Mouse (Mus musculus): ENCODE results near the gene Ndufs8. TPM values are rescaled to one million over a fixed set of nuclear protein-coding genes. Genes with fewer than 3 reads are reported as not detected.

Ndufs8 gene
- total RNA-seq, 2 experiments from 2014 or later: 409 to 436 TPM

DNA sequence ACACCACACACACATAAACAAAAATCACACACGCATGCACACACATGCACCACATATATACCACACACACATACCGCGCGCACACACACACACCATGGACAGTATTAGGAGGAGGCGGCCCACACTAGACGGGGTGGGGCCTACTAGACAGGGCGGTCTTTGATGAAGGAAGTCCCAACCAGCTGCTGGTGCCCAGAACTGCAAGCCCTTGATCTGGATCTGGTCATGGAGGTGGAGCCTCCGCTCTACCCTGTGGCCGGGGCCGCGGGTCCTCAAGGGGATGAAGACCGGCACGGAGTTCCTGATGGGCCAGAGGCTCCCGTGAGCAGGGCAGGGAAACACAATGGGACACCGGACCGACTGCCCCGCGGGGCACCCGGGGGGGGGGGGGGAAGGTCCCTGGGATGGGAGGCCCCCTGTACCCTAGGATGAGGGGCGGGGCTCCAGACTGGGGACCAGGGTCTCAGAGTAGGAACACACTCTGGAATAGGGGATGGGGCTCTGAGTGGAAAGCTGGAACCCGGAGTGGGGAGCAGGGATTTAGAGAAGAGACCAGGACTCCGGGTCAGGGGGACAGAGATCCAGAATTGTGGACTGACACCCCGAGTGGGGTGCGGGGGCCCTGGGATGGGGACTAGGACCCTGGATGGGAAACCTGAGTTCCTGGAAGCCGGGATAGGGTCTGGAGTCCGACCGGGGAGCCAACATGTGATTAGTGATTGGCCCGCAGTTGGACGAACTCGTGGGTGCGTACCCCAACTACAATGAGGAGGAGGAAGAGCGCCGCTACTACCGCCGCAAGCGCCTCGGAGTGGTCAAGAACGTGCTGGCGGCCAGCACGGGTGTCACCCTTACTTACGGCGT lies 22.7 kb upstream of the Ndufs8 start, which contains the start of gene Unc93b1:
TSS of gene Unc93b1 (plus strand) at position 155 of the 864 bp plus-strand sequence.
- DNase-seq: peak; percentile 86

DNA sequence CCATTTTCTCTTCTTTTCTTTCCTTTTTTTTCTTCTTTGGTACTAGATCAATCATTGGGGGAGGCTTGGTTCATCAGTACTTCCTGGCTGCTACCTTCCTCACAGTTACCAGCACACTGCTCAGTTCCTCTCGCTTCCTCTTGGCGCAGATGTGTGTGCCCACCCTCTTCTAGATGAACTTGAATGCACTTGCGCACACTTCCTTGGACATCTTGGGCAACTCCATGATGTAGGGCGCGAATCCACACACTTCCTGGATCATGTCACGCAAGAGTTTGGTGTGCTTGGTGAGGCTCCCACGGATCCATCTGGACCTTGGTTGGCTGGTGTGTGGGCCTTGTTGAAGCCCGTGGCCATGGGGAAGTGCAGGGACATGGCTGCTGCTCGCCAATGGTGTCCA lies 19.1 kb upstream of the Ndufs8 start:
- DNase-seq: no peak

DNA sequence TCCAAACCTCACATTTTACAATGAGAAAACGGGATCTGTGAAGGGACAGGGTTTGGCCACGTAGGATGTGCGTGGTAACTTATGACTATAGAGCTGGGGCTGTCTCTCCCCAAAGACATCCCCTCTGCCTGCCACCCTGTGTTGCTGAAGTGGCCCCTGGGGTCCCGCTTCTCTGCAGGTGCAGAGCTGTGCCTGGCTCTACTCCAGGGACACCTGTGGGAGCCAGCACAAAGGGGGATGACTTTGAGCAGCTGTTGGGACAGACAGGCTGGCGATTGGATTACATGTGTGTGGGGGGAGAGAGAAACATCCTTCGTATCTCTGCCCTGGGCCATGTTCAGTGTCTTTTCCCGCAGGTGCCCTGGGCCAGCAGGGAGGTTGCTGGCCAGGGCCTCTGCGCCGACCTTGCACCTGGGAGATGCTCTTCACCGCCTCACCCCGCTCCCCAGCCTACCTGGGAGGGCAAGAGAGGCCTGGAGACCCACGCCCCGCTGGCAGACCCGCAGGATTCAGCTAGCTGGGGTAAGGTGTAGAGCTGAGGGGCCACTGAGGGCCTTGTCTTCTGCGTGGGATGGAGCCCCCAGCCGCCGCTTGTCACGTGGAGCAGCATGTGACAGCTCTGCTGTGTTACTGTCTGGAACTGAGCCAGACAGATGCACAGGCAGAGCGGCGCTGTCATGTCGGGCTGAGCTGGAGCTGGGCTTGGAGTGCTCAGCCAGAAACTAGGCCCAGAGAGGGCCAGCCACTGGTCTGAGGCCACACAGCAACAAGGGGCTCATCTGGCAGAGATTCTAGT lies 17.9 kb upstream of the Ndufs8 start:
- DNase-seq: peak; percentile 31

DNA sequence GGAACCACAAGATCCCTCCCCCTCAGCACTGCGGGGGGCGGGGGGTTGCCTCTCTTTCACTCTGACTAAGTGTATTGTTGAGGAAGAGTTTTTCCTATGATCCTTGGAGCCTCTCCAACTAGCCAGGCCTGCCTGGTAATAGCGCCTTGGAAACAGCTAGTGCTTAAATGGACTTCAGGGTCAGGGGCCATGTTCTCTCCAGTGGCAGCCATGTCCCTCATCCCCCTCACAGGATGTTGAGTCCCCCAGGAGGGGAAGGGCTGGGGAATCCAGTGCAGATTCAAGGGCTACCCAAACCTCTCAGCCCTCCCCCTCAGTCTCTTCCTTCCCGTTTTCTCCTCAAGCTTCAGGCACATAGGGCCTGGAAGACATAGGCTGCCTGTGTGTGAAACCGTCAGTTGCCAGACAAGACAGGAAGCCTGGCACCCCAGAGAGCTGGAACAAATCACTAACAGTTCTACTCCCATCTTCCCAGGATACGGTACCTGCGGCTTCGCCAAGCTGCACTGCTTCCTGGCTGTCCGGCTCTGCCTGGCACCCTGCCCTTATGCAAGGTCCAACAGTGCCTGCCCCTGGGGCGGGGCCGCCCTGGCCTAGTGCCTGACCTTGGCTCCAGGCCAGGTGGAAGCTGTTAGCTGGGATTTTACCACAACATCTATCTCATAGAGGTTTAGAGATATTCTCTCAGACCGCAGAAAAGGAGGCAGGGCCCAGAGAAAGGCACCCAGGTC lies 16.8 kb upstream of the Ndufs8 start, which contains the start of gene Aldh3b1:
TSS of gene Aldh3b1 (minus strand) at position 598 of the 731 bp plus-strand sequence.
- DNase-seq: peak; percentile 98

DNA sequence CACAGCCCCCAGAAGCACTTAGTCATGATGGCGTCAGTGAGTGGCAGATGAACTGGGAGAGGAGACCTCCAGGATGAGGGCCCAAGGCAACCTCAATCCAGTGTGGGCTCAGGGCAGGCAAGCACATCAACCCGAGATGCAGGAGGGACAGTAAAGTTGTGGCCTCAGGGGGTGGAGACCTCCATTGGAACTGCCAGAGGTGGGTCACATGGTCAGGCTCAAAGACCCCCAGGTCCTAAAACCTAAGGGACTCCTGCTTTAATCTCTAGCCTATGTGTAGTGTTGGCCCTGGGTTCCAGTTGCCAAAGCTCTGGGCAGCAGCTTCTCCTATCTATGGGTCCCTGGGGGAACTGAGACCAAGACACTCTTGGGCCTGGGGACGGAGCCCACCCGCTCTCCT lies 16.2 kb upstream of the Ndufs8 start:
- DNase-seq: peak; percentile 19

DNA sequence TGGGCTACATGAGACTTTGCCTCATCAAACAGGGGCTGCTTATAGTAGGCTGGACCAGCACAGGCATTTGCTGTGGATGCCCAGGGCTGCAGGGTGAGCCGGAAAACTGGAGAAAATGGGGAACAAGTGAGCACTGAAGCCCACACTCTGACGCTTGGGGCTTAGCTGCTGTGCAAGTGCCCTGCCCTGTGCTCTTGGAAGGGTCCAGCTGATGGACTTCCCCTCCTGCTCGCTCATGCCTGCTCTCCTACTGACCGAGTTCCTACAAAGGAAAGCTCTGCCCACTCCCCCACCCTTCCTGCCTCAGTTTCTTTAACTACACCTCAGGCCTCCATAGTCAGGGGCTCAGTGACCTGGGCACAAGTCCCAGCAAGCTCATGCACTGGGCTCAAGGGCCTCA lies 15.4 kb upstream of the Ndufs8 start:
- DNase-seq: no peak

DNA sequence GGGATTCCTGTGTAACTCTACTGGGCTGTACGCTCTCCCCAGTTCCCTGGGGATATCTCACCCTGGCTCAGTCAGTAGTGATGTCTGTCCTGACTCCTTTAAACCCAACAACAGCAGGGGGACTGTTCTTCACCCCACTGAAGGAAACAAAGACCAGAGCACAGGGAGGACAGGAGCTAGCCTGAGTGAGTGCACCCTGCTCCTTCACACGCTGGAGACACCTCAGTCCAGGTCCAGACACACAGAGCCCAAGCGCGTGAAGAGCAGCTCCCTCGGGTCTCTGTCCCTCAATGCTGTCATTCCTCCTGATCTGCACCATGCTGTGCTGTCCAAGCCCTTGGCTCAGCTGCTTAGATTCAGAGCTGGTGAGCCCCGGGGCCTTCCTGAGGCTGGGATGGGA lies 14.1 kb upstream of the Ndufs8 start:
- DNase-seq: peak; percentile 9

DNA sequence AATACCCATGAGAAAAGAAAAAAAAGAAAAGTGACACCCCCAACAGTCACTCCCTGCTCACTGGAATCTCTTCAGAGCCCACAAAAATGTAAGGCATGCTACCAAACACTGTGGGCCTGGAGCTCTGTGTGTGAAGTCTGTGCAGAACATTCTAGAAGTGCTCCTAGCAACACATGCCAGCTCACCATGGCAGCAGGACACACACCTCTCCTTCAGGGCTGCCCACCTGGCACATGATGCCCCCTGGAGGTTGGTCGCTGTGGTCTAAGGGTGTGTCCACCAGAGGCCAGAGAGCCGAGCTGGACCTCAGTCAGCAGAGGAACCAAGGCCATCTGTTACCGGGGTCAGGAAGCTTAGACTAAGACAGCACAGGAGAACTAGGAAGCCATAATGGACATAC lies 13.7 kb upstream of the Ndufs8 start:
- peak; percentile 38 for DNase-seq

DNA sequence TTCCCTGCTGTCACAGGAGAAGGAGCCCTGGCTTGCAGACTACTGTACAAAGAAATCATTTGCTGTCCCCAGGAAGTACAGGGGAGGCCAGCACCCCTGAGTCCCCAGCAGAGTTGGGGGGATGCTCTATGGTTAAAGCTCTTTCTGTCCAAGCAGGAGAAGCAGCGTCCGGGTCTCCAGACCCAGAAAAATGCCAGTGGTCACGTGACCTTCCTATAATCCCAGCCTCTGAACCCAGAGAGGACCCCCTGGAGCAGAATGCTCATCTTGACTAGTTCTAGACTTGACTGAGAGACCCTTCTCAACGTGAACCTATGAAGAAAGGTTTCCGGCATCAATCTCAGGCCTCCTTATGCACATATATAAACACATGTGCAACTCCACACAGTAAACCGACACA lies 13.3 kb upstream of the Ndufs8 start:
- DNase-seq: no peak

DNA sequence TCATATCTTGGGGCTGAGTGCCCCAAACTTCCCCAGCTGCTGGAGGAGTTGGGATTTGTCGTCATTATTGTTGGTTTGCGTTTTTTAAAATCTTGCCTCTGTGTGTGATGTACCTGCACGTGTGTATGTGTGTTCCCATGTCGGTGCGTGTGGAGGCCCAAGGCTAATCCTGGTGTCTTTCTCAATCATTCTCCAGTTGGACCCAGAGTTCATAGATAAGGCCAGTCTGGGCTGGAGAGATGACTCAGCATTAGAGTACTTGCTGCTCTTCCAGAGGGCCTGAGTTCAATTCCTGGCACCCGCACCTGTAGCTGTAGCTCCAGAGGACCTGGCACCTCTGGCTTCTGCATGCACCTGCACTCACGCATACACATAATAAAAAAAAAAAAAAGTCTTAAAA lies 12.3 kb upstream of the Ndufs8 start:
- no peak for DNase-seq

DNA sequence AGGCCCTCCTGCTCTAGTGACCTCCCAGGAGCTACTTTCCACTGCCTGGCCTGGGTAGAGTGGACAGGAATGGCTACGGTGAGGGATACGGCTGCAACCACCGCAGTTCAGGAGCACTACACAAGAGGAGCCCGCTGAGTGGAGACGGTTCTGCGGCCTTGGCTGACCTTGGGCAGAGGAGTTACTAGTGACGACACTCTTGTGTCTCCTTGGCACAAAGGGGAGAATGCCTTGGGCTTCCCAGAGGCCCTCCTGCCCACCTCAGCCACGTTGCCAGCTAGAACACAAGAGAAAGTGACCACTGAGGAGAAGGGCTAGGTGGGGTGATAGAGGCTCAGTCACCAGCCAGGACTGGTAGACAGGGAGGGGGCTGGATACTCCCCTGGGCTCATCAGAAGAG lies 11.6 kb upstream of the Ndufs8 start:
- DNase-seq: peak; percentile 66

DNA sequence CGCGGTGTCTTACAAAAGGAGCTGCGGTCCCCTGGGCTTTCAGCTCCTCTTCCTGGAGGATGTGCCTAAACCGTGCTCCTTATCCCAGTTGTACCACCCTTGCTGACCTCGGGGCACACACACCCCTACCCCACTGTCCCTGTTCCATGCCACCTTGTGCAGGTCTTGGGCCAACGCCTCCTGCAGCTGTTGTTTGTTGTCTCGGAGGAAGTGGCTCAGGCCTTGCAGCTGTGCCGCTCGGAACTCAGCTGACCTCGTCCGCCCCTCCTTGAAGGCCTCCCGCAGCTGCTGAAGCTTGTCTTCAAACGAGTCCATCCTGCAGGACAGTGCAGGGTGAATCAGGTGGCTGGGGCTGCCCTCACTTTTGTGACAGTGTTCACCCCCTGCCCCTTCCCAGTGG lies 11.0 kb upstream of the Ndufs8 start:
- DNase-seq: peak; percentile 52

DNA sequence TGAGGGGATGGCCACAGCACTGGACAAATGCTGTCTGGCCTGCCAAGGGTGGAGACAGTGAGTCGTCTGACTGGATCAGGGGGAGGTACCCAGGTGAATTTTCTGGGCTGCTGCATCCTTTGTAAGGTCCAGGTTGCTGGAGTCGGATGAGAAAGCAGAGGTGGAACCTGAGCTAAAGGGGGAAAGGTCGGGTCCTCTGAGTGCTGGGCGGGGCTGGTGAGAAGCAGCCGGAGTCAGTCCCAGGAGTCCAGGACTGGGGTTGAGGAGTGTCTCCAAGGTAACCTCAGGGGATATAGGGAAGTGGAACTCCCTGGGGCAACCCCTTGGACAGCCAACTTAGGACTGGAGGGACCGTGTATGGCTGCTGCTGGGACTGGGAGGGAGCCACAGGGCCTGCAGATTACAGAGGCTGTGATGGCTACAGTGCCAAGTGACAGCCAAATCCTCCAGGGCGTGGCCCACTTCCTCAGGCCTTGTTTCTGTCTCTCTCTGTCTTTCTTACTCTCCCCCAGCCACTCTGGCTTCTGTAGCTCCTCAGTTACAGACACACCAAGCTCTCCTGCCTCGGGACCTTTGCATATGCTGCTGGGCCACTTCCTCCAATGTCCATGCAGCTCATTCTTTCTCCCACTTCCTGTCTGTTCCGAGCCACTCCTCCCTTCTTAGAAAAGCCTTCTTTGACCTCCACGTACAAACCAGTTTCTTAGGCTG lies 10.2 kb upstream of the Ndufs8 start:
- DNase-seq: no peak

DNA sequence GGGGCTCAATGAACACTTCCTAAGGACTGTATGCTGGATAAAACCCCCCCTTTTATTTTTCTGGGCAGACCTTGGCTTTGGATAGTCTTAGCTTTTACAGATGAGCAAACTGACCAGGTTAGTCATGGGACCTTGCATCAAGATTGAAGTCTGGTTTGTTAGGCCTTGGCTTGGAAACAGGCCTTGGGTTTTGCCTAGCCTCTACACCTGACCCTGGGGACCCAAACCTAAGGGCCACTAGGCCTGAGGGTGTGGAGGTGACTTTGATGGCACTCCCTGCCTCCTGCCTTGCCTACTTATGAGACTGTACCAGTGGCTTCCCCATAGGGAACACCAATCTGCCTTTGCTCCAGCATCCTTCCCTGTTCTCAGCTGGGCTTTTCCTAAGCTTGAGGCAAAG lies 7.4 kb upstream of the Ndufs8 start:
- DNase-seq: no peak

DNA sequence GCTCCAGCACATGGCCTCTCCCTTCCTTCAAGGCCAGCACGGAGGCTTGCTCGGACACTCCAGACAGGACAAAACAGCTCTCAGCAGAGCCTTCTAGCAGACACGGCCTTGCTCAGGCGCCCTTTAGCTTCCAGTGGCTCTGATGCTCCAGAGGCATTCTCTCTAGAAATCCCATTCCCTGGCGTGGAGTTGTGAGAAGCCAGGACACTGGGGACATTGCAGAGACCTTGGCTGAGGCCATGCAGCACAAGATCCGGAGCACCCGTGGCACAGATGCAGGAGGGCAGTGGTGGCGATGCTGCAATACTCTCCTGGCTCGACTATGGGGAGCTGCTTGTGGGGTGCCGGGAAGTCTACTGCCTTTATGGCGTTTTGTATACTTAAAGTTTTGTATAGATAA lies 4.2 kb upstream of the Ndufs8 start:
- DNase-seq: peak; percentile 61

DNA sequence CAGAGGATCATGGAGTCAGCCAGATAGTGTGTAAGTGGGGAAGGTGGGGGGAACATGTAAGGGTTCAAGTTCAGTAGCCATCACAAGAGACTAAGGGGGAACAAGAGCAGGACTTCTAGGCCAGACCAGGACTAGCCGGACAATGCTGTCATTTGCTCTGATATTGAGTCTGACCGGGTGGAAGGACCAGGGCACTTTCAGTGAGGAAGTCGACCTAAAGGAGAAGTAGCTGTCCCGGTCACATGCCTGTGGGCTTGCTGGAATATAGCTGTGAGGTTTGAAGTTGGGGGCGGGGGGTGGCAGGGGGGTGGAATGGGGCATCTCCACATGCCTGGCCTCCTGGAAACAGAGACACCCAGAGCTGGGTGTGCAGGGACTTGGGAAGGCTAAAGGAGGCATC lies 2.0 kb upstream of the Ndufs8 start:
- DNase-seq: no peak

DNA sequence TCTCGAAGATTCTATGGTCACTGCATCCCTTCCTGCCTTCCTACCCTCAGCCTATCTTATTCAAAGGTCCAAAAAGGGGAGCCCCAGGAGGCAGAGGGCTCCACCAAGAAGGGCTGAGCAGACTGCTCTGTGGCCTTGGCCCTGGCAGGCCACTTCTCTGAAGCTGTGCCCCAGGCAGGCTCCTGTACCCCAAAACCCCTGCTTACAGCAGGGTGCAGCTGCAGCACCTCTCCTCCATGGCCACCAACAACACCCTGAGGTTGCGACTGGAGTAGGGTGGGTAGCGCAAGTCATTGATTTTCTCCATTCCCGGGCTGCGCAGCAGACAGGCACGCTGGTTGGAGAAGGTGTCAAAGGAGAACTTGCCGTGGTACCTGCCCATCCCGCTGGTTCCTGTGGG lies 1.1 kb upstream of the Ndufs8 start:
- no peak for DNase-seq

DNA sequence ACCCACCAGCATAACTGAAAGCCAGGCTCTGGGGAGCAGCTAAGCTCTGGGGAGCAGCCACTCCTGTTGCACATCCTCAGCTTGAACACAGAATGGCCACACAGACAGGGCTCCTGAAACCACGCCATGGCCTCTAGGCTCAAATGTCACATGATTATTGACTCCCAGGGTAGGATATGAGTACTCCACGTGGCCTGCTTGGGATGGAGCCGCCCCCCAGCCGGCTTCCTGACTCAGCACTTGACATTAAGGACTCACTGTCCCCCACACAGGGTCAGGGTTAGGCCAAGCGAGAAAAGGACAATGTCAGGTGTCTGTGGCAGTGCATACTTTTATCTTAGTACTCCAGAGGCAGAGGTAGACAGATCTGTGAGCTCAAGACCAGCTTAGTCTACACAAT lies 2.4 kb downstream of the Ndufs8 start:
- no peak for DNase-seq

DNA sequence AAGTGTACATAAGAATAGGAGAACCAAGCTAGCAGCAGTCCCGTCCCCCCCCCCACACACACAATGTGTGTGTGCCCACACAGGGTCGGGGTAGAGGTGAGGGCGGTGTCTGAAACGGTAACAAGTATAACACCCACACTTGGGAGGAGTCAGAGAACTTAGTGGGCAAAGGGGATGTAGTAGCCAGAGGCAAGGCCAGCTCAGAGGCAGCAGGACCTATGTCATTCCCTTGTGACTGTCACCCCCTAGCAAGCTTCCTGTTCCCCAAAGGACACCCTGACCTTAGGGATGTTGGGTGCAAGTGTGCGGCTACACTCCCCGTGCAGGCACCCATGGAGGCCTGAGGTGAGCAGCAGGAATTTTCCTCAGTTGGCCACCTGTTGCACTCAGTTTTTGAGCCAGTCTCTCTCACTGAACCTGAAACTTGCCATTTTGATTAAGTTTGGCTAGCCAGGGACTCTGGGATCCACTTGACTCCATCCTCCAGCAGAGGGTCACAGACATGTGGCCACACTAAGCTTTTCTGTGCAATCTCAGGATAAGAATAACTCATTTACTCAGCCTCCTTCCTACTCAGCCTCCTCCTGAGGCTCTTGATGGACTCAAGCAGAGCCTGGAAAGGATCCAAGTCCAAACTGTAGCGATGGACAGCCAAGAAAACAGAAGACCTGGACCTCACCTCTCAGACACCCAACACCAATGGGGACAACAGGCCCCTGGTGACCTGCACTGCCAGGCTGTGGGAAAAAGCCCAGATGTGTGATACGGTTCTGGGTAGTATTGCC lies 4.5 kb downstream of the Ndufs8 start:
- DNase-seq: no peak

DNA sequence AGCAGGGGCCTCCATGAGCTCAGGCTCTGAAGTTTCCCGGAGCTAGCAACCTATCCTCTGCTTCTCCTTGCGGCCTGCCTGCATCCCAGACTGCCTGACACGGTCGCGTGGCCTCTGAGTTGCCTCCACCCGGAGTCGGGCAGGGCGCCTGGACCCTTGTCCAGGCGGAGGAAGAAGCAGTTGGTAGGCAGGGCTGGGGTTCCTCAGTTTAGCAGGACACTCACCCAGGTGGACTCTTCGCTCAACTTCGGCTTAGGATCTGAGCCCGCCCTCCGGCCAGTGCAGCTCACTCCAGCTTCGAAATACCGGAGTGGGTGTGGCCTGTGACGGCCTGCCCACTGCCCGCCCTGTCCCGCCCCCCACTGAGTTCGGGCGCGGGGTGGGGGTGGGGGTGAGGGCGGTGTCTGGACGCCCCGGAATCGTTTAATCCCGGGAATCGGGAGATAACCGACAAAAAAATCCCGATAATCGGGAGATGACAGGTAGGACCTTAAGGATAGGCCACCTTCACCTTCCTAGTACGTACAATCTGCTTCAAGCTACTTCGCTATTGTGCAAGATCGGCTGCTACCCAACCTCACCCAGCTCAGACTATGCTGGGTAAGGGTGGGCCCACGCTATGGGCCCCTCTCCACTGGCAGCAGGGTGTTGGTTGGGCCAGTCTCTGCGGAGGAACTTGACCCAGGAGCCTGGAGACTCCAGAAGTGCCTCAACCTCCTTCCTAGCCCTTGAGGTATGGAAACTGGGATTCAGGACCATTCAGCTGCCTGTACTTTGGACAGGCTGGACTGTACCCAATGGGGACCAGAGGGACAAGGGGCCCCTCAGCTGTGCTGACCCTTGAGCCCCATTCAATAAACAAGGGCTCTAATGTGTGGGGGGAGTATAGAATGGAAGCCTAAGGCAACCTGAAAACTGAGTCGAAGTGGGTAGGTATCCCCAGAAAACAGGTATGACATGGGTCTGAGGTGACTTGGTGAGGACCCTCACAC lies 5.5 kb downstream of the Ndufs8 start, which contains the start of gene Tcirg1:
TSS of gene Tcirg1 (minus strand) at position 339 of the 992 bp plus-strand sequence.
- DNase-seq: peak; percentile 90
